Mouse (Mus musculus): ENCODE data around the gene Chuk.

- no peak for TF ChIP-seq CTCF (IDR thresholded peaks at IDR 0.05; ENCODE audit: extremely low read depth, insufficient read depth, insufficient read length, insufficient replicate concordance)
- TF ChIP-seq POLR2A (IDR thresholded peaks at IDR 0.05; ENCODE audit: low read depth, low read length): no peak
Measured at GRCm38 (mm10) chr19:44024921-44025585, 82.2 kb downstream of the Chuk start.

Measured in spleen, adult 2 months (tissue).